Comparison of ENCODE assay signal across 22 mouse cellular contexts in the genomic region with DNA sequence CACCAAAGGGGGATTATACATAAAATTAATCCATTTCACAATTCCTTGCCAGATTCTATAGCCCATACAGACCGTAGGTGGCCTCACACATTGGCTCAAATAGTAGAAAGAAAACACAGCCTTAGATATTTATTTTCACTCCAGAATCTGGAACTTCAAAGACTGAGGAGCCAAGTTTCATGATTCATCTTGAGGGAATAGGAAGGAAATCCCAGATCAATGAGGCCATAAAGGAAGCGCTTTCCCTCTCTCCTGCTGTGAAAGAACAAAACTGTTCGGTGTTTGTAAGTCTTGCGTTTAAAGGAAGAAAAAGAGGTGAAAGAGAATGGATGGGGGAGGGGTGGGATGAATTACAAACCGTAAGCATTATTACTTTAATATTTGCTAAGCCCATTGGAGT.
DNase-seq lines count a peak whose midpoint lies in the region; ATAC-seq and TF ChIP-seq lines count a peak whose summit lies in the region.
"Had no signal": no experiment of that assay in that cellular context is flagged by ENCODE, and none has a peak within 500 bp of the region (broad histone marks: within the 10 kb centered on the region; RNA-seq: fewer than 3 reads in every experiment).

No protein-coding gene starts in this region.

- no peak overlapping the region for H3K4me2 ChIP-seq in heart, embryonic 12.5 days
- H3K4me2 ChIP-seq in heart, embryonic 11.5 days: no peak overlapping the region
- no peak overlapping the region for H3K4me2 ChIP-seq in limb, embryonic 14.5 days (replicated peaks; ENCODE audit: low read depth, low read length, severe bottlenecking)
- H3K4me2 ChIP-seq: embryonic facial prominence, embryonic 15.5 days had no signal

- H3K4me1 ChIP-seq in heart, embryonic 12.5 days (replicated peaks): no peaks in the 10 kb centered on the region
- no peaks in the 10 kb centered on the region for H3K4me1 ChIP-seq in heart, embryonic 11.5 days (ENCODE audit: control insufficient read depth, insufficient read depth, low read length)
- no peaks in the 10 kb centered on the region for H3K4me1 ChIP-seq in limb, embryonic 14.5 days (ENCODE audit: control insufficient read depth, insufficient read depth, low read length)
- H3K4me1 ChIP-seq in limb, embryonic 10.5 days: no peaks in the 10 kb centered on the region
- H3K4me1 ChIP-seq: embryonic facial prominence, embryonic 15.5 days had no signal

- no peaks in the 10 kb centered on the region for H3K9me3 ChIP-seq in heart, embryonic 12.5 days (replicated peaks)
- no peaks in the 10 kb centered on the region for H3K9me3 ChIP-seq in heart, embryonic 11.5 days (replicated peaks; ENCODE audit: control insufficient read depth, low read length)
- H3K9me3 ChIP-seq in limb, embryonic 14.5 days (ENCODE audit: control insufficient read depth, low read length): no peaks in the 10 kb centered on the region
- no peaks in the 10 kb centered on the region for H3K9me3 ChIP-seq in limb, embryonic 10.5 days (replicated peaks)
- H3K9me3 ChIP-seq: embryonic facial prominence, embryonic 15.5 days; forebrain, embryonic 10.5 days; hindbrain, embryonic 10.5 days had no signal

- intact Hi-C loops in left cerebral cortex, postnatal 25 days (cut with DNase I): loop anchor here (5.0 kb wide), 1 partner anchor 46 kb away; no protein-coding TSS in a partner anchor

- no peak overlapping the region for H3K4me3 ChIP-seq in heart, embryonic 12.5 days
- no peak overlapping the region for H3K4me3 ChIP-seq in heart, embryonic 11.5 days (ENCODE audit: low read depth, low read length)
- no peak overlapping the region for H3K4me3 ChIP-seq in limb, embryonic 14.5 days (replicated peaks; ENCODE audit: low read length)
- no peak overlapping the region for H3K4me3 ChIP-seq in limb, embryonic 10.5 days
- H3K4me3 ChIP-seq: embryonic facial prominence, embryonic 15.5 days; erythroblast, embryonic 14.5 days; forebrain, embryonic 10.5 days; hindbrain, embryonic 10.5 days had no signal

- no peak for ATAC-seq in heart, embryonic 12.5 days (ENCODE audit: insufficient number of reproducible peaks, low FRiP score)
- ATAC-seq in heart, embryonic 11.5 days (replicated peaks; ENCODE audit: insufficient number of reproducible peaks, low FRiP score, low TSS enrichment): no peak
- no peak for ATAC-seq in limb, embryonic 14.5 days (ENCODE audit: low FRiP score, low read depth)
- ATAC-seq: forebrain, embryonic 16.5 days; hindbrain, embryonic 16.5 days; inflammation-experienced regulatory T-cells, adult 6 months; intestine, postnatal 0 days had no signal

- H3K27me3 ChIP-seq in heart, embryonic 12.5 days (replicated peaks): no peaks in the 10 kb centered on the region
- H3K27me3 ChIP-seq in heart, embryonic 11.5 days (ENCODE audit: control insufficient read depth, insufficient read depth, low read length): no peaks in the 10 kb centered on the region
- H3K27me3 ChIP-seq in limb, embryonic 14.5 days (ENCODE audit: control insufficient read depth, insufficient read depth, low read length): no peaks in the 10 kb centered on the region
- H3K27me3 ChIP-seq in limb, embryonic 10.5 days (ENCODE audit: low read depth, poor library complexity, severe bottlenecking): no peaks in the 10 kb centered on the region
- H3K27me3 ChIP-seq: embryonic facial prominence, embryonic 15.5 days had no signal

- no peak overlapping the region for H3K27ac ChIP-seq in heart, embryonic 12.5 days (ENCODE audit: poor library complexity, severe bottlenecking)
- no peak overlapping the region for H3K27ac ChIP-seq in heart, embryonic 11.5 days (ENCODE audit: low read depth, low read length)
- H3K27ac ChIP-seq in limb, embryonic 14.5 days (replicated peaks; ENCODE audit: low read depth, low read length): no peak overlapping the region
- H3K27ac ChIP-seq in limb, embryonic 10.5 days: no peak overlapping the region
- H3K27ac ChIP-seq: embryonic facial prominence, embryonic 15.5 days; forebrain, embryonic 10.5 days; hindbrain, embryonic 10.5 days had no signal

- H3K36me3 ChIP-seq in heart, embryonic 12.5 days: no peaks in the 10 kb centered on the region
- no peaks in the 10 kb centered on the region for H3K36me3 ChIP-seq in heart, embryonic 11.5 days (ENCODE audit: control insufficient read depth, insufficient read depth, low read length)
- H3K36me3 ChIP-seq in limb, embryonic 14.5 days (ENCODE audit: control insufficient read depth, insufficient read depth, low read length): no peaks in the 10 kb centered on the region
- no peaks in the 10 kb centered on the region for H3K36me3 ChIP-seq in limb, embryonic 10.5 days
- H3K36me3 ChIP-seq: embryonic facial prominence, embryonic 15.5 days; forebrain, embryonic 10.5 days; hindbrain, embryonic 10.5 days had no signal

- H3K9ac ChIP-seq in heart, embryonic 12.5 days: no peak overlapping the region
- H3K9ac ChIP-seq in heart, embryonic 11.5 days (ENCODE audit: low read depth, low read length): no peak overlapping the region
- H3K9ac ChIP-seq in limb, embryonic 14.5 days (ENCODE audit: low read depth, low read length, severe bottlenecking): no peak overlapping the region
- H3K9ac ChIP-seq: embryonic facial prominence, embryonic 15.5 days had no signal

- no peak for TF ChIP-seq POLR2A in limb, embryonic 14.5 days (IDR thresholded peaks at IDR 0.05; ENCODE audit: borderline replicate concordance, extremely low read depth, insufficient read depth, insufficient read length)

- peak; percentile 78 for DNase-seq in heart, adult 11 months
- DNase-seq in heart, adult 9 months (ENCODE audit: low spot score in 2 of 2): peak; percentile 50 to 65
- DNase-seq in limb, embryonic 14.5 days (ENCODE audit: low spot score): peak; percentile 3
- no peak for DNase-seq in limb, embryonic 10.5 days (ENCODE audit: low spot score)
- DNase-seq in left cerebral cortex, postnatal 25 days (ENCODE audit: low spot score in 2 of 2): no peak
- DNase-seq: adrenal gland, adult 2 months; adrenal gland, postnatal 36 days; cerebellum, adult 11 months; cerebellum, adult 8-10 months; cerebellum, postnatal 14 days; embryo, embryonic 11 days; kidney, adult 8-10 months had no signal

- WGBS in heart, embryonic 12.5 days: 71% methylated on average over 5 of the region's 5 CpGs
- WGBS in heart, embryonic 11.5 days (ENCODE audit: insufficient replicate concordance): 68% methylated on average over 5 of the region's 5 CpGs
- 45% methylated on average over 5 of the region's 5 CpGs for WGBS in limb, embryonic 14.5 days
- 56% methylated on average over 5 of the region's 5 CpGs for WGBS in limb, embryonic 10.5 days

Comparison
In these comparisons a context has a peak if more than half of its experiments do, and no peak if none do; other contexts are left out.
1. DNase-seq: peak in heart, adult 11 months (single experiment), heart, adult 9 months (2 of 2) and limb, embryonic 14.5 days (single experiment); none in limb, embryonic 10.5 days (single experiment) and left cerebral cortex, postnatal 25 days (0 of 2).